Mouse (Mus musculus) small intestine, adult 2 months (tissue): ENCODE measurements at regions not wholly inside any gene's neighbourhood (a gene's known extent, or its start where the extent isn't known, plus 50 kb on each side); places are given as distances from the start of the nearest gene placed in this dataset.

ENCODE experiments used
- H3K27ac ChIP-seq: fragments of 200-500 bp; 2 replicates; pipeline ENCODE4 v1.5.1; 2012; ENCODE audit warnings: low read depth, low read length, control low read depth, inconsistent platforms; ENCODE audit not compliant: insufficient read depth
- H3K27me3 ChIP-seq: fragments of 200-500 bp; 2 replicates; pipeline ENCODE4 v1.6.1; 2012; ENCODE audit warnings: mild to moderate bottlenecking, moderate library complexity, low read length, inconsistent platforms; ENCODE audit not compliant: control insufficient read depth, insufficient read depth
- H3K36me3 ChIP-seq: fragments of 200-500 bp; 2 replicates; pipeline ENCODE4 v1.6.1; 2012; ENCODE audit warnings: mild to moderate bottlenecking, low read length, control low read depth, inconsistent platforms; ENCODE audit not compliant: control insufficient read depth, insufficient read depth
- H3K4me1 ChIP-seq: fragments of 200-500 bp; 2 replicates; pipeline ENCODE4 v1.6.1; 2012; ENCODE audit warnings: low read length, inconsistent platforms, mixed read lengths; ENCODE audit not compliant: control insufficient read depth, insufficient read depth, insufficient read length
- H3K4me3 ChIP-seq: fragments of 200-500 bp; 2 replicates; pipeline ENCODE4 v1.5.1; 2012; ENCODE audit warnings: low read depth, mild to moderate bottlenecking, control low read depth, inconsistent platforms, low read length, moderate library complexity
- CTCF ChIP-seq: fragments of 200-500 bp; IDR thresholded peaks from 2 replicates; pipeline ENCODE4 v1.5.1; 2012; ENCODE audit warnings: low read depth, mild to moderate bottlenecking, control low read depth, inconsistent platforms, low read length, moderate library complexity, mixed read lengths; ENCODE audit not compliant: insufficient replicate concordance, insufficient read length; ENCODE audit errors: extremely low read depth
- POLR2A ChIP-seq: fragments of 200-500 bp; IDR thresholded peaks from 2 replicates; pipeline ENCODE4 v1.6.1; 2012; ENCODE audit warnings: low read depth, mild to moderate bottlenecking, control low read depth, inconsistent platforms, low read length, moderate library complexity
- whole genome bisulfite sequencing: fragments of 180-500 bp; shearing (Covaris S2); methylation state at CpG from one replicate; pipeline ENCODE4 v1.1.7; 2018; 5-methylcytosine and 5-hydroxymethylcytosine counted together

DNA sequence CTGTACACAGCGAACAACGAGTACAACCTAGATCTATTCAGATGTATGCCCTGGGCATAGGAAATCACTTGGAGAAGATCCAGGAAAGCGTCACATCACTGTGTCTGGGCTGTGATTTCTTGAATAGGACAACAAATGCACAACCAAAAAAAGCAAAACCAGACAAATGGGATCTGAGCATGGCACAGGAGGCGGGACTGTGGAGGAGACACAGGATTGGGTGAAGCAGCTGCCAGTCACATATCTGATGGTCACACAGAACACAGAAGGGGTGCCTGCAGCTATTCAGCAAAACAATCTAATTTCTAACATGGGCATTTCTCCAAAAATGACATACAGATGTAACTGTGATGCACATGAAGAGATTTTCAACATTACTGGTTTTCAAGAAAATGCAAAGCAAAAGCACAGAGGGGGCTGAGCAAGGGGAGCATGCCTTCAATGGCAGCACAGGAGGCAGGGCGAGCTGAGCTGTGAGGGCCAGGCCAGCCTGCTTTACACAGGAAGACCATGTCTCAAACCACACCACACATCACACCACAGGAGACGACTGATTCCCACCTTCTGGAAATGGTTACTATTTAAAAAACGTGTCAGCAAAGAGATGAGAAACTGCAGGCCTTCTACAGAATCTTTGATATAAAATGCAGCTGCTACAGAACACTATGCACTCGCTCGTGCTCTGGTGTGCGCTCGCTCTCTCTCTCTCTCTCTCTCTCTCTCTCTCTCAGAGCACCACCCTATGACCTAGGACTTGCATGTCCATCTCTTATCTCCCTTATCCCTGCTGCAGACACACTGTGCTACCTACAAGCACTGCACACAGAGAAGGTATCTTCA lies 175.2 kb upstream of the Klf14 start:
- no peak overlapping the region; the same call in 1 of the 2 replicates for H3K4me3 ChIP-seq
- H3K27ac ChIP-seq, result peak overlapping the region; percentile 94
- 63% methylated on average over 11 of the region's 11 CpGs for WGBS
- no peak for TF ChIP-seq CTCF
- TF ChIP-seq POLR2A, result no peak
- H3K4me1 ChIP-seq, result peaks cover 45% of the 10 kb centered on the region
- peaks cover 13% of the 10 kb centered on the region for H3K36me3 ChIP-seq
- H3K27me3 ChIP-seq, result no peaks in the 10 kb centered on the region

DNA sequence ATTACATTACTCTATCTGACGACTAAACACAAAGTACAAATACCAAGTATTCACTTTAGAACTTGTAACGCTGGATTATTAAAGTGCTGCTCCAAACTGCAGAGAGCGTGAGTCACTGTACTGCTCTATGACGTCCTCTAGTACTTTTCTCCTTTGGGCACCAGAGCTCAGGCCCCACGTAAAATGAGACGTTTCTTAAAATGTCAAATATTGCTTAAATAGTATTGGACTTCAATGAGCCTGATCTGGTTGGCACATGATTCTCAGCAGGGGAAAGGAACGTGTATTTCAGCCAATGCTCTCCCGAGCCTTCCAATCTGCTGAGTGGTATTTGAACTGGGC lies 175.8 kb upstream of the Klf14 start:
- Histone ChIP-seq H3K36me3 (peaks cover 14% of the 10 kb centered on the region), H3K4me1 (peaks cover 45% of the 10 kb centered on the region), H3K4me3 (no peak overlapping the region), H3K27me3 (no peaks in the 10 kb centered on the region), H3K27ac (peak overlapping the region; percentile 37; the same call in 1 of the 2 replicates)
- 67% methylated on average over 8 of the region's 8 CpGs for WGBS
- TF ChIP-seq CTCF (no peak), POLR2A (no peak)

DNA sequence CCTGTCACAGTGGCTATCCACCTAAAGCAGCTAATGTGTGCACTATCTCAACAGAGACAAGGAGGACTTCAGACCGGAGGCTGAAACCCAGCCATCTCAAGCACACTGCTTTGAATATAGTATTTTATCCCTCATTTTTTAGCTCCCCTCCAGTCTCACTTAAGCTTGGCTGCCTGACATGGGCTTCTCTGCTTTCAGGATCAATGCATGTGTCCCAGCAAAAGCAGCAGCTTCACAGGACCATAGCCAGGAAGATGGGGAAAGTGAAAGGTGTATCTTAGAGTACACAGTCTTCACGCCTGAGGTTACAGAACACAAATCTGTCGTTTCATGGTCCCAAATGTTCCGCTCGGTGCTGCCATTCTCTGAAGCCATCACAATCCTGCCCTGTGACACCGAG lies 176.7 kb upstream of the Klf14 start:
- 70% methylated on average over 6 of the region's 6 CpGs for WGBS
- TF ChIP-seq POLR2A (no peak), CTCF (no peak)
- Histone ChIP-seq H3K4me1 (peaks cover 38% of the 10 kb centered on the region), H3K27me3 (no peaks in the 10 kb centered on the region), H3K4me3 (no peak overlapping the region), H3K27ac (peak overlapping the region; percentile 28; the same call in 1 of the 2 replicates), H3K36me3 (peaks cover 15% of the 10 kb centered on the region)

DNA sequence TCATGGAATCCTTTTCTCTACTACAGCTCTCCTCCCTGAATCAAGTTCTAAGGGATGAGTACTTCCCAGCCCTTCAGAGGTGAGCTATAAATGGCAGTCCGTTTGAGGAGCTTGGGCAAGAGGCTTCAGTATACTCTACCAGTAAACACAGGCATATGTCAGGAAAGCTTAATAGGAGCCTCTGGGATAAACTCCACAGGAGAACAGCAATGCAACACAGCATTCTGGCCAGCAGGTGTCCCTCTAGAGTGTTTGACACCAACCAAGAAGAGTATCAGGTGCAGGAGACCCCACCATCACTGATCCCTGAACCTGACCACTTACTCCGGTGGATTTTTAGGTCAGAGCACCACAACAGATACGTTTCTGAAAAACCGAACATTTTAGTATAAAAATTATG lies 178.0 kb upstream of the Klf14 start:
- Histone ChIP-seq H3K27me3 (no peaks in the 10 kb centered on the region), H3K36me3 (peaks cover 15% of the 10 kb centered on the region), H3K4me1 (peaks cover 37% of the 10 kb centered on the region), H3K4me3 (no peak overlapping the region), H3K27ac (no peak overlapping the region)
- 45% methylated on average over 4 of the region's 4 CpGs for WGBS
- TF ChIP-seq CTCF (peak; percentile 57; the same call in 1 of the 2 replicates), POLR2A (no peak)

DNA sequence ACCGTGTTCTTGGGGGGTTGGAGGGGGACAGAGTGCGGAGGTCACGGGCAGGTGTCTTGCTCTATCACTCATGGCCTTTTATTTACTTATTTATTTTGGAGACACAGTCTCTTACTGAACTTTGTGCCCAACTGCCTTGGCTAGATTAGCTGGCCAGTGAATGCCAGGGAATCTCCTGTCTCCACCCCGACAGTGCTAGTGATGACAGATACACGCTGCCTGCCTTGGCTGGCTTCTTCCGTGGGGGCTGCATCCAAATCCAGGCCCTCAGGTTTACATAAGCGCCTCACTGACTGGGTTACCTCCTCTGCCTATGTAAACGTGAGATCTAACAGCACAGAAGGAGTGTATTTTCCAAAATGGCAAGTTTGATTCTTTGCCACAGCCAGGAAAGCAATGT lies 178.5 kb upstream of the Klf14 start:
- Histone ChIP-seq H3K27me3 (no peaks in the 10 kb centered on the region), H3K4me1 (peaks cover 35% of the 10 kb centered on the region), H3K4me3 (no peak overlapping the region), H3K36me3 (peaks cover 15% of the 10 kb centered on the region), H3K27ac (no peak overlapping the region)
- TF ChIP-seq CTCF (0 out of 2 replicates have a peak, but pooled peaks have one; percentile 22), POLR2A (no peak)
- 36% methylated on average over 8 of the region's 8 CpGs for WGBS

DNA sequence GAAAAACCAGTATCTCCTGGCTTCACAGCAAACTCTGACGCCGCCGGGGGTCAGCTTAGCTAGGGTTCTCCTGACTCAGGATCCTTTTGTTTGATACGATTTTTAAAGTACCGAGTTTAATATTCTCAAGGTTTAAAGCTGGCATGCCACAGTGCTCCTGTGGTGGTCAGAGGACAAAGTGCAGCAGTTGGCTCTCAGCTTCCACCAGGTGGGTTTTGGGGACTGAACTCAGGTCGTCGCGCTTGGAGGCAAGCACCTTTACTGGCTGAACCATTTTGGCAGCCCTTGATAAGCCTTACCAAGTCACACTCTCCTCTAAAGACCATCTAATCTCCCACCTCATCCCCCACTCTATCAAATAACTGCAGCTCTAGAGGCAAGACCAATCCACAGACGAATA lies 181.1 kb upstream of the Klf14 start:
- WGBS, result 83% methylated on average over 9 of the region's 9 CpGs
- Histone ChIP-seq H3K4me3 (no peak overlapping the region), H3K27ac (no peak overlapping the region), H3K27me3 (no peaks in the 10 kb centered on the region), H3K4me1 (peaks cover 18% of the 10 kb centered on the region), H3K36me3 (peaks cover 15% of the 10 kb centered on the region)
- TF ChIP-seq CTCF (no peak), POLR2A (no peak)

DNA sequence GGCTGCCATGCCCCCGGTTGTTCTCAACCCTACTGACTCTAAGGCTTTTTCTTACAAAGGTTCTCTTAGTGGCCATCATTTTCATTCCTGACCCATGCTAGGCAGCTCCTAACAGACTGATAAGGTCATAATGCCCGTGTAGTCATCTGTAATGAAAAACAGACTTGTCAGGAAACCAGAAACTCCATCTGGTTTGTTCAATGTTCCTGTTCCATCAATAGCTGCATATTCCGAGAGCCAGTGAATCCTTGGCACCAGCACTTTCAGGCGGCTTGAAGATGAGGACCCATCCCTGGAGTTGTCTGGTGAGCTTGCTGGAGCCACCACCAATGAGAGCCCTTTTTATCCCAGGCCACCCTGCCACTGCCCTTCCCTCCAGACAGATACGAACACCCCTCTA lies 181.7 kb upstream of the Klf14 start:
- WGBS, result 83% methylated on average over 5 of the region's 5 CpGs
- Histone ChIP-seq H3K4me3 (no peak overlapping the region), H3K27ac (no peak overlapping the region), H3K27me3 (no peaks in the 10 kb centered on the region), H3K4me1 (peaks cover 15% of the 10 kb centered on the region), H3K36me3 (peaks cover 15% of the 10 kb centered on the region)
- TF ChIP-seq CTCF, result no peak
- no peak for TF ChIP-seq POLR2A
